Mouse (Mus musculus): Measurements from ENCODE around the gene Plekha1. TPM values are rescaled to one million over a fixed set of nuclear protein-coding genes. Genes with fewer than 3 reads are reported as not detected.

Plekha1 gene
- polyA plus RNA-seq, 1 experiment from 2014 or later = 21.3 TPM

DNA sequence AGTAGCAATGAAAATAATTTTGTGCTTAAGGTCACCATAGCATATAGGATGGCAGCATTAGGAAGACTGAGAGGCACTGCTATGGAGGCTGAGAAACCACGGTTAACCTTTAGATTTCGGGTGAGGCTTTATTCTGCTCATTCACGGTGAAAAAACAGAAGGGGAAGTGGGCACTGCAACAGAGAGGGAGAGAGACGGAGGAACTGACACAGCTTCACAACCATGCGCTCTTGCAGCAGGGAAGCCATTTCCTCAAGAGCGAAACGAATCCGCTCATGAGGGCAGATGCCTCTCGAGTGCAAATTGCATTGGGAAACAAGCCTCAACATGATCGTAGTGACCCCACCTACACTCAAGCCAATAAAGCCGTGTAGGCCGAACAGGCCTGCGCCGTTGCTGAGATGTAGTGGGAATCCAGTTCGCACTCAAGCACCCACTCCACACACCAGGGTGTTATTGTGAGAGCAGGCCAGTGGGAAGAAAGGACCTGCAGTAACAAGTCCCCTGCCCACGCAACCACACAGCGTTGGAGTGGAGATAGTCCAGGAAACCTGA lies 18.3 kb upstream of the Plekha1 start:
- 86% methylated on average over 17 of the region's 17 CpGs for WGBS
- ATAC-seq (ENCODE audit: insufficient number of reproducible peaks, low FRiP score, low TSS enrichment, low read depth) (no peak), DNase-seq (ENCODE audit: low spot score) (no peak)
- Histone ChIP-seq H3K27ac (replicated peaks; ENCODE audit: low read depth, low read length) (no peak overlapping the region), H3K36me3 (ENCODE audit: control insufficient read depth, insufficient read depth, low read length) (no peaks in the 10 kb centered on the region), H3K9me3 (ENCODE audit: control insufficient read depth, low read length) (no peaks in the 10 kb centered on the region), H3K4me1 (ENCODE audit: control insufficient read depth, insufficient read depth, low read length) (no peaks in the 10 kb centered on the region), H3K4me2 (ENCODE audit: low read depth, severe bottlenecking) (no peak overlapping the region), H3K9ac (ENCODE audit: low read length) (no peak overlapping the region), H3K27me3 (ENCODE audit: control insufficient read depth, insufficient read depth, low read length) (no peaks in the 10 kb centered on the region), H3K4me3 (ENCODE audit: low read depth, low read length) (no peak overlapping the region)

DNA sequence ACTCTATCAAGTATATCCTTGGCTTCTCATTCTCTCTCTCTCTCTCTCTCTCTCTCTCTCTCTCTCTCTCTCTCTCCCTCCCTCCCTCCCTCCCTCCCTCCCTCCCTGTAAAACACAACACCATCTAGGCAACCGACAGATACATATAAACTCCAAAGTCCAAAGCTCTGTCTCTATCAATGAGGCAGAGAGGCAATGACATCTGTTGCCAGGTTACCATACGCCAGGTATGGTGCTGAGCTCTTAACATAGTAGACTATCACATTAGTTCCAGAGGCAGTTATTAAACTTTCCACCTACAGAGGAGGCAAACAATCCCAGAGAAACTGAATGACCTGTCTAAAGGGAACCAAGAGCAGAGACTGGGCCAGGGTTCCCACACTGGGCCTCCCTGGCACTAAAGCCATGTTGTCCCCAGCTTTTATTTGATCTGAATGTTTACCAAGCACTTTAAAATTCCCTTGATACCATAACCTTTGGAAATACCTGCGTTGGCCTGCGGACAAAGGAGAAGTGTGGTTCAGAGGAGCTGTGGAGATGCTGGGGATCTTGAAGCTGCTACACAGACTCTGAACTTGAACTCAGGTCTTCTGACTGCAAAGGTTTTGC lies 10.8 kb upstream of the Plekha1 start:
- 86% methylated on average over 4 of the region's 4 CpGs for WGBS
- Histone ChIP-seq H3K4me1 (ENCODE audit: control insufficient read depth, insufficient read depth, low read length) (no peaks in the 10 kb centered on the region), H3K9me3 (ENCODE audit: control insufficient read depth, low read length) (no peaks in the 10 kb centered on the region), H3K27ac (replicated peaks; ENCODE audit: low read depth, low read length) (no peak overlapping the region), H3K36me3 (ENCODE audit: control insufficient read depth, insufficient read depth, low read length) (no peaks in the 10 kb centered on the region), H3K9ac (ENCODE audit: low read length) (no peak overlapping the region), H3K4me3 (ENCODE audit: low read depth, low read length) (no peak overlapping the region), H3K4me2 (ENCODE audit: low read depth, severe bottlenecking) (no peak overlapping the region), H3K27me3 (ENCODE audit: control insufficient read depth, insufficient read depth, low read length) (no peaks in the 10 kb centered on the region)
- ATAC-seq (ENCODE audit: insufficient number of reproducible peaks, low FRiP score, low TSS enrichment, low read depth) (no peak), DNase-seq (ENCODE audit: low spot score) (no peak)

DNA sequence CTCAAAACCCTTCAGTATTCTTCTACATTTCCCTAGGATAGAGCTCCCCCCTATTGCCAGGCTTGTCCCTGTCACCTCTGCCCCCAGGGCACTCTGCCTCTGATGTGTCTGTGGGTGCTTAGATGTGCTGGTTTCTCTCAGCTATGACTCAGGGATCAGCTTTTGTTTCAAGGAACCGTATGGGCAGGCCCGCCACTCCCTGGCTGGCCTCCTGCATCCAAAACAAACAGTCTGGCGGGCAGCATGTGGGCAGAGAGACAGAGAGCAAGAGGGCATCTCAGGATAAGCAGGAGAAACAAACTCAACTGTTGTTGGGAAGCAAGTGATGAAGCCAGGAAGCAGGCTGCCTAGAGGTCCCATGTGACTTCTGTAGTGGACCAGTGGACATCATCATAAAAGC lies 9.9 kb upstream of the Plekha1 start:
- Histone ChIP-seq H3K36me3 (ENCODE audit: control insufficient read depth, insufficient read depth, low read length) (no peaks in the 10 kb centered on the region), H3K4me1 (ENCODE audit: control insufficient read depth, insufficient read depth, low read length) (peaks cover 2% of the 10 kb centered on the region; the same call in 1 of the 2 replicates), H3K4me3 (ENCODE audit: low read depth, low read length) (no peak overlapping the region), H3K9me3 (ENCODE audit: control insufficient read depth, low read length) (no peaks in the 10 kb centered on the region), H3K27ac (replicated peaks; ENCODE audit: low read depth, low read length) (no peak overlapping the region), H3K4me2 (ENCODE audit: low read depth, severe bottlenecking) (no peak overlapping the region), H3K27me3 (ENCODE audit: control insufficient read depth, insufficient read depth, low read length) (no peaks in the 10 kb centered on the region), H3K9ac (ENCODE audit: low read length) (no peak overlapping the region)
- WGBS = 48% methylated on average over 3 of the region's 3 CpGs
- ATAC-seq (ENCODE audit: insufficient number of reproducible peaks, low FRiP score, low TSS enrichment, low read depth) = no peak
- no peak for DNase-seq (ENCODE audit: low spot score)

- 75% methylated on average over 6 of the region's 6 CpGs for WGBS
- no peaks in the 10 kb centered on the region for H3K27me3 ChIP-seq (ENCODE audit: control insufficient read depth, insufficient read depth, low read length)
- DNase-seq (ENCODE audit: low spot score) (no peak), ATAC-seq (ENCODE audit: insufficient number of reproducible peaks, low FRiP score, low TSS enrichment, low read depth) (no peak)
- H3K9ac ChIP-seq (ENCODE audit: low read length) = no peak overlapping the region
- peaks cover 6% of the 10 kb centered on the region; the same call in 1 of the 2 replicates for H3K4me1 ChIP-seq (ENCODE audit: control insufficient read depth, insufficient read depth, low read length)
- H3K27ac ChIP-seq (replicated peaks; ENCODE audit: low read depth, low read length) = no peak overlapping the region
- H3K36me3 ChIP-seq (ENCODE audit: control insufficient read depth, insufficient read depth, low read length) = no peaks in the 10 kb centered on the region
- no peak overlapping the region for H3K4me2 ChIP-seq (ENCODE audit: low read depth, severe bottlenecking)
- no peaks in the 10 kb centered on the region for H3K9me3 ChIP-seq (ENCODE audit: control insufficient read depth, low read length)
- H3K4me3 ChIP-seq (ENCODE audit: low read depth, low read length) = no peak overlapping the region
Measured at GRCm38 (mm10) chr7:130857973-130858372, 7.6 kb upstream of the Plekha1 start.

DNA sequence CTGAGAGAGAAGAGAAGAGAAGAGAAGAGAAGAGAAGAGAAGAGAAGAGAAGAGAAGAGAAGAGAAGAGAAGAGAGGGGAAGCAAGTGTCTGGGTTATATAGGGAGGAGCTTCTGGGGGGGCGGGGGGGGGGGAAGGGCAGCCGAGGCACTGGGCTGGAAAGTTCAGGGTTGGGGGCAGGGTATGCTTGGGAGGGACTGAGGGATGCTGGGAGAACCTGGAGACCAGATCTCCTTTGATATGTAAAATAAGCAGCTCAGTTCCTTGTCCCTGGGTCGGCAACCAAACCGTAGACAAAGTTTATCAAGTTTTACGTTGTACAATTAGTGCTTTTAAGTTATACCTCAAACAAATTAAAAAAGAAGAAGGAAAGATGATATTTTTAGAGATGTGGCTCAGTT lies 5.6 kb upstream of the Plekha1 start:
- Histone ChIP-seq H3K4me1 (ENCODE audit: control insufficient read depth, insufficient read depth, low read length) (peaks cover 6% of the 10 kb centered on the region; the same call in 1 of the 2 replicates), H3K4me3 (ENCODE audit: low read depth, low read length) (no peak overlapping the region), H3K27me3 (ENCODE audit: control insufficient read depth, insufficient read depth, low read length) (no peaks in the 10 kb centered on the region), H3K9me3 (ENCODE audit: control insufficient read depth, low read length) (no peaks in the 10 kb centered on the region), H3K36me3 (ENCODE audit: control insufficient read depth, insufficient read depth, low read length) (no peaks in the 10 kb centered on the region), H3K9ac (ENCODE audit: low read length) (no peak overlapping the region), H3K27ac (replicated peaks; ENCODE audit: low read depth, low read length) (no peak overlapping the region), H3K4me2 (ENCODE audit: low read depth, severe bottlenecking) (no peak overlapping the region)
- ATAC-seq (ENCODE audit: insufficient number of reproducible peaks, low FRiP score, low TSS enrichment, low read depth) (no peak), DNase-seq (ENCODE audit: low spot score) (no peak)
- 32% methylated on average over 4 of the region's 5 CpGs for WGBS

- DNase-seq (ENCODE audit: low spot score) = no peak
- no peaks in the 10 kb centered on the region for H3K36me3 ChIP-seq (ENCODE audit: control insufficient read depth, insufficient read depth, low read length)
- no peak for ATAC-seq (ENCODE audit: insufficient number of reproducible peaks, low FRiP score, low TSS enrichment, low read depth)
- H3K4me3 ChIP-seq (ENCODE audit: low read depth, low read length) = no peak overlapping the region
- H3K4me2 ChIP-seq (ENCODE audit: low read depth, severe bottlenecking) = no peak overlapping the region
- H3K9ac ChIP-seq (ENCODE audit: low read length) = no peak overlapping the region; the same call in 1 of the 2 replicates
- peaks cover 6% of the 10 kb centered on the region; the same call in 1 of the 2 replicates for H3K4me1 ChIP-seq (ENCODE audit: control insufficient read depth, insufficient read depth, low read length)
- no peaks in the 10 kb centered on the region for H3K27me3 ChIP-seq (ENCODE audit: control insufficient read depth, insufficient read depth, low read length)
- 66% methylated on average over 11 of the region's 11 CpGs for WGBS
- no peaks in the 10 kb centered on the region for H3K9me3 ChIP-seq (ENCODE audit: control insufficient read depth, low read length)
- H3K27ac ChIP-seq (replicated peaks; ENCODE audit: low read depth, low read length) = no peak overlapping the region
Measured at GRCm38 (mm10) chr7:130860721-130861142, 4.8 kb upstream of the Plekha1 start.

DNA sequence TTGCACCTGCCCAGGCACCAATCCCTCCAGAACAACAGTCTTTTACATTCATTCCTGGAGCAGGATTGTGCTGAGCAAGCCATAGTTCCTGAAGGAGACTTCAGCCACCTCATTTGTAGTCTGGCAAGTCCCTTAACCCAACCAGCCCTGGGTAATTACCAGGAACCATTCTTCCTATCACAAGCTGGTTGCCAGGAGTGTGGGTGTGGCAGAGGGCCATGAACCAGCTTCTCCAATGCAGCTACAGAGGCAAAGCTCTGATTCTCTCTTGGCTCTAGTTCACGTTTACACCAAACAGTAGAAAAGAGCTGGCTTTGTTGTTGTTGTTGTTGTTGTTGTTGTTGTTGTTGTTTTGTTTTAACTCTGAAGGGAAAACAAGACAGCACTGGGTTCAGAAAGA lies 3.1 kb upstream of the Plekha1 start:
- Histone ChIP-seq H3K27ac (replicated peaks; ENCODE audit: low read depth, low read length) (no peak overlapping the region), H3K36me3 (ENCODE audit: control insufficient read depth, insufficient read depth, low read length) (no peaks in the 10 kb centered on the region), H3K4me3 (ENCODE audit: low read depth, low read length) (no peak overlapping the region), H3K9me3 (ENCODE audit: control insufficient read depth, low read length) (no peaks in the 10 kb centered on the region), H3K4me1 (ENCODE audit: control insufficient read depth, insufficient read depth, low read length) (peaks cover 6% of the 10 kb centered on the region; the same call in 1 of the 2 replicates), H3K9ac (ENCODE audit: low read length) (no peak overlapping the region), H3K27me3 (ENCODE audit: control insufficient read depth, insufficient read depth, low read length) (no peaks in the 10 kb centered on the region), H3K4me2 (ENCODE audit: low read depth, severe bottlenecking) (no peak overlapping the region)
- DNase-seq (ENCODE audit: low spot score) (no peak), ATAC-seq (ENCODE audit: insufficient number of reproducible peaks, low FRiP score, low TSS enrichment, low read depth) (no peak)
- WGBS = 38% methylated on average over 1 of the region's 1 CpGs

- Histone ChIP-seq H3K36me3 (ENCODE audit: control insufficient read depth, insufficient read depth, low read length) (no peaks in the 10 kb centered on the region), H3K4me1 (ENCODE audit: control insufficient read depth, insufficient read depth, low read length) (peaks cover 6% of the 10 kb centered on the region; the same call in 1 of the 2 replicates), H3K4me2 (ENCODE audit: low read depth, severe bottlenecking) (no peak overlapping the region), H3K9ac (ENCODE audit: low read length) (no peak overlapping the region), H3K9me3 (ENCODE audit: control insufficient read depth, low read length) (no peaks in the 10 kb centered on the region), H3K27me3 (ENCODE audit: control insufficient read depth, insufficient read depth, low read length) (no peaks in the 10 kb centered on the region), H3K4me3 (ENCODE audit: low read depth, low read length) (no peak overlapping the region), H3K27ac (replicated peaks; ENCODE audit: low read depth, low read length) (no peak overlapping the region)
- no peak for DNase-seq (ENCODE audit: low spot score)
- ATAC-seq (ENCODE audit: insufficient number of reproducible peaks, low FRiP score, low TSS enrichment, low read depth) = no peak
- 81% methylated on average over 7 of the region's 7 CpGs for WGBS
Measured at GRCm38 (mm10) chr7:130864711-130865110, 845 bp upstream of the Plekha1 start.
